Mouse (Mus musculus) T-cell, adult 2 months (primary cell): ENCODE measurements at regions not wholly inside any gene's neighbourhood (a gene's known extent, or its start where the extent isn't known, plus 50 kb on each side); places are given as distances from the start of the nearest gene placed in this dataset.
"Not testable (repeated sequence)": the region's sequence is repeated elsewhere in the genome, so short reads cannot be mapped to it uniquely, and the experiment has no call there.

Experiments
- DNase-seq: peaks from one replicate; pipeline ENCODE4 v3.0.0; 2022; ENCODE audit warnings: low spot score

- DNase-seq, result no peak
Observed at GRCm38 (mm10) chr6:37748296-37748980, 122.2 kb upstream of the Trim24 start.

GRCm38 (mm10) chr6:37749016-37749415, 121.6 kb upstream of the Trim24 start:
- DNase-seq, result no peak

GRCm38 (mm10) chr6:37750271-37750670, 120.3 kb upstream of the Trim24 start:
- no peak for DNase-seq

- no peak for DNase-seq
Observed at GRCm38 (mm10) chr6:37751701-37752100, 118.9 kb upstream of the Trim24 start.

- DNase-seq, result not testable (repeated sequence)
Observed at GRCm38 (mm10) chr6:37761003-37761402, 109.6 kb upstream of the Trim24 start.

- no peak for DNase-seq
Observed at GRCm38 (mm10) chr6:37763036-37763435, 107.6 kb upstream of the Trim24 start.

GRCm38 (mm10) chr6:37767690-37768089, 102.9 kb upstream of the Trim24 start:
- DNase-seq, result no peak

- DNase-seq, result no peak
Observed at GRCm38 (mm10) chr6:37773294-37773693, 97.3 kb upstream of the Trim24 start.

- DNase-seq, result no peak
Observed at GRCm38 (mm10) chr6:37775151-37775550, 95.5 kb upstream of the Trim24 start.

GRCm38 (mm10) chr6:37779893-37780292, 90.7 kb upstream of the Trim24 start:
- no peak for DNase-seq

- DNase-seq, result no peak
Observed at GRCm38 (mm10) chr6:37781894-37782293, 88.7 kb upstream of the Trim24 start.

- DNase-seq, result not testable (repeated sequence)
Observed at GRCm38 (mm10) chr6:37785280-37785679, 85.3 kb upstream of the Trim24 start.

GRCm38 (mm10) chr6:37785741-37786140, 84.9 kb upstream of the Trim24 start:
- DNase-seq, result no peak

GRCm38 (mm10) chr6:37787858-37788257, 82.8 kb upstream of the Trim24 start:
- not testable (repeated sequence) for DNase-seq

- no peak for DNase-seq
Observed at GRCm38 (mm10) chr6:37790878-37791277, 79.7 kb upstream of the Trim24 start.

- no peak for DNase-seq
Observed at GRCm38 (mm10) chr6:37794211-37794610, 76.4 kb upstream of the Trim24 start.

GRCm38 (mm10) chr6:37795001-37795400, 75.6 kb upstream of the Trim24 start:
- no peak for DNase-seq

- DNase-seq, result no peak
Observed at GRCm38 (mm10) chr6:37803231-37803630, 67.4 kb upstream of the Trim24 start.

GRCm38 (mm10) chr6:37805896-37806295, 64.7 kb upstream of the Trim24 start:
- DNase-seq, result not testable (repeated sequence)

- not testable (repeated sequence) for DNase-seq
Observed at GRCm38 (mm10) chr6:37806529-37807191, 64.0 kb upstream of the Trim24 start.

- DNase-seq, result not testable (repeated sequence)
Observed at GRCm38 (mm10) chr6:37815218-37815617, 55.4 kb upstream of the Trim24 start.
